Comparison of ENCODE assay signal across 8 mouse cellular contexts in genomic region chr11:102393719-102394420, GRCm38 (mm10). TPM values are rescaled to one million over a fixed set of nuclear protein-coding genes. Genes with fewer than 3 reads are reported as not detected.
DNase-seq lines count a peak whose midpoint lies in the region; ATAC-seq and TF ChIP-seq lines count a peak whose summit lies in the region.

No protein-coding gene starts in this region.

- H3K4me1 ChIP-seq in embryonic facial prominence, embryonic 14.5 days (ENCODE audit: control insufficient read depth, insufficient read depth, low read length), result peaks cover 11% of the 10 kb centered on the region
- peaks cover 23% of the 10 kb centered on the region for H3K4me1 ChIP-seq in midbrain, postnatal 0 days (ENCODE audit: insufficient read depth, low read length)

- intact Hi-C loops in left cerebral cortex, adult 2 months (cut with DNase I), result loop anchor here (1.0 to 2.0 kb wide), 3 partner anchors 15 to 74 kb away; no protein-coding TSS in a partner anchor

- ATAC-seq in embryonic facial prominence, embryonic 14.5 days (ENCODE audit: low read depth), result peak; percentile 14; the same call in 1 of the 2 replicates
- peak; percentile 79 for ATAC-seq in midbrain, postnatal 0 days (ENCODE audit: low FRiP score)

- no peak for TF ChIP-seq CTCF in left cerebral cortex, adult 2 months (IDR thresholded peaks at IDR 0.05)
- TF ChIP-seq CTCF in midbrain, postnatal 0 days (IDR thresholded peaks at IDR 0.05), result no peak

- peak in 1 of 2 experiments; percentile 51 for DNase-seq in left cerebral cortex, adult 2 months (ENCODE audit: extremely low spot score in 1 of 2, low spot score in 2 of 2)
- DNase-seq in left cerebral cortex, adult 11 months (ENCODE audit: low spot score), result no peak
- DNase-seq in brain, adult 2 months (ENCODE audit: low read depth, low spot score), result peak; percentile 88
- no peak for DNase-seq in embryonic facial prominence, embryonic 14.5 days (ENCODE audit: low spot score)
- DNase-seq in layer of hippocampus, adult 8-10 months (ENCODE audit: low spot score in 2 of 2), result peak; percentile 41 to 48
- DNase-seq in midbrain, postnatal 0 days (ENCODE audit: low spot score), result peak; percentile 85
- no peak for DNase-seq in ovary, postnatal 36 days (ENCODE audit: low spot score)
- no peak for DNase-seq in adipocyte (ENCODE audit: low spot score)

- H3K4me3 ChIP-seq in left cerebral cortex, adult 2 months, result peak overlapping the region; percentile 88
- H3K4me3 ChIP-seq in embryonic facial prominence, embryonic 14.5 days (ENCODE audit: low read depth, low read length), result peak overlapping the region; percentile 44
- peak overlapping the region; percentile 84 for H3K4me3 ChIP-seq in midbrain, postnatal 0 days (ENCODE audit: low read depth, low read length)

- H3K27me3 ChIP-seq in embryonic facial prominence, embryonic 14.5 days (replicated peaks; ENCODE audit: control insufficient read depth, insufficient read depth, low read length), result peaks cover 19% of the 10 kb centered on the region
- H3K27me3 ChIP-seq in midbrain, postnatal 0 days (ENCODE audit: insufficient read depth, low read length), result no peaks in the 10 kb centered on the region

- peak overlapping the region; percentile 82 for H3K4me2 ChIP-seq in embryonic facial prominence, embryonic 14.5 days (ENCODE audit: low read depth, low read length)
- H3K4me2 ChIP-seq in midbrain, postnatal 0 days (ENCODE audit: low read depth, low read length, poor library complexity, severe bottlenecking), result peak overlapping the region; percentile 96

- WGBS in embryonic facial prominence, embryonic 14.5 days, result 10% methylated on average over 17 of the region's 17 CpGs
- 5% methylated on average over 17 of the region's 17 CpGs for WGBS in midbrain, postnatal 0 days

- H3K36me3 ChIP-seq in embryonic facial prominence, embryonic 14.5 days (ENCODE audit: control insufficient read depth, insufficient read depth, low read length), result no peaks in the 10 kb centered on the region
- peaks cover 5% of the 10 kb centered on the region for H3K36me3 ChIP-seq in midbrain, postnatal 0 days (ENCODE audit: insufficient read depth, low read length)

- peak overlapping the region; percentile 98 for H3K27ac ChIP-seq in left cerebral cortex, adult 2 months
- H3K27ac ChIP-seq in embryonic facial prominence, embryonic 14.5 days (replicated peaks; ENCODE audit: low read depth, low read length), result 0 out of 2 replicates have a peak overlapping the region, but pooled peaks have one; percentile 24
- H3K27ac ChIP-seq in midbrain, postnatal 0 days (ENCODE audit: low read depth, low read length), result peak overlapping the region; percentile 98

- H3K9me3 ChIP-seq in embryonic facial prominence, embryonic 14.5 days (ENCODE audit: control insufficient read depth, low read length), result no peaks in the 10 kb centered on the region
- no peaks in the 10 kb centered on the region for H3K9me3 ChIP-seq in midbrain, postnatal 0 days (ENCODE audit: low read length)

- peak overlapping the region; percentile 53 for H3K9ac ChIP-seq in embryonic facial prominence, embryonic 14.5 days (ENCODE audit: low read depth, low read length)
- peak overlapping the region; percentile 95 for H3K9ac ChIP-seq in midbrain, postnatal 0 days (replicated peaks; ENCODE audit: low read length, poor library complexity, severe bottlenecking)

RNA-seq across cellular contexts. Expression of gene Rundc3a, which starts 0.7 kb away (rescaled TPM):
- total RNA-seq in left cerebral cortex, adult 2 months (2021), result 100 to 1,000 TPM; 505 to 522 TPM
- polyA plus RNA-seq in embryonic facial prominence, embryonic 14.5 days (2014; fragmentation: Nextera tagmentation; extraction: Ambion mirVana), result 7.1 and 7.8 TPM in 2 replicates
- 100 to 1,000 TPM; 420 to 453 (median 428) TPM for total RNA-seq in layer of hippocampus, adult 8-10 months (2022)
- 379 and 397 TPM in 2 replicates for total RNA-seq in midbrain, postnatal 0 days (2014; rRNA removed)
- 127 and 133 TPM in 2 replicates for polyA plus RNA-seq in midbrain, postnatal 0 days (2015; fragmentation: Nextera tagmentation; extraction: Ambion mirVana)

RNA-seq across cellular contexts. Expression of gene Slc25a39, which starts 13.9 kb away (rescaled TPM):
- 10 to 100 TPM; 65.7 to 68.6 TPM for total RNA-seq in left cerebral cortex, adult 2 months (2021)
- 190 and 194 TPM in 2 replicates for polyA plus RNA-seq in embryonic facial prominence, embryonic 14.5 days (2014; fragmentation: Nextera tagmentation; extraction: Ambion mirVana)
- total RNA-seq in layer of hippocampus, adult 8-10 months (2022), result 10 to 100 TPM; 62.0 to 72.4 (median 64.6) TPM
- 139 and 176 TPM in 2 replicates for total RNA-seq in midbrain, postnatal 0 days (2014; rRNA removed)
- polyA plus RNA-seq in midbrain, postnatal 0 days (2015; fragmentation: Nextera tagmentation; extraction: Ambion mirVana), result 132 and 148 TPM in 2 replicates

RNA-seq across cellular contexts. Expression of gene Slc4a1, which starts 27.9 kb away (rescaled TPM):
- total RNA-seq in left cerebral cortex, adult 2 months (2021), result under 1 TPM; 0.16 to 0.43 TPM
- polyA plus RNA-seq in embryonic facial prominence, embryonic 14.5 days (2014; fragmentation: Nextera tagmentation; extraction: Ambion mirVana), result 6.0 and 6.8 TPM in 2 replicates
- under 1 TPM in 2 of 4 experiments, not detected in 2; 0.10 to 0.11 TPM for total RNA-seq in layer of hippocampus, adult 8-10 months (2022)
- 0.33 and 1.1 TPM in 2 replicates for total RNA-seq in midbrain, postnatal 0 days (2014; rRNA removed)
- polyA plus RNA-seq in midbrain, postnatal 0 days (2015; fragmentation: Nextera tagmentation; extraction: Ambion mirVana), result 0.27 and 0.42 TPM in 2 replicates

RNA-seq across cellular contexts. Expression of gene Grn, which starts 36.2 kb away (rescaled TPM):
- total RNA-seq in left cerebral cortex, adult 2 months (2021), result 10 to 100 TPM; 58.1 to 66.2 TPM
- 121 and 129 TPM in 2 replicates for polyA plus RNA-seq in embryonic facial prominence, embryonic 14.5 days (2014; fragmentation: Nextera tagmentation; extraction: Ambion mirVana)
- total RNA-seq in layer of hippocampus, adult 8-10 months (2022), result 100 to 1,000 TPM in 2 of 4 experiments, 10 to 100 TPM in 2; 61.9 to 191 (median 114) TPM
- total RNA-seq in midbrain, postnatal 0 days (2014; rRNA removed), result 74.2 and 78.0 TPM in 2 replicates
- polyA plus RNA-seq in midbrain, postnatal 0 days (2015; fragmentation: Nextera tagmentation; extraction: Ambion mirVana), result 90.4 and 91.7 TPM in 2 replicates

RNA-seq across cellular contexts. Expression of gene Fam171a2, which starts 53.6 kb away (rescaled TPM):
- total RNA-seq in left cerebral cortex, adult 2 months (2021), result 100 to 1,000 TPM; 117 to 123 TPM
- 6.8 and 10.7 TPM in 2 replicates for polyA plus RNA-seq in embryonic facial prominence, embryonic 14.5 days (2014; fragmentation: Nextera tagmentation; extraction: Ambion mirVana)
- total RNA-seq in layer of hippocampus, adult 8-10 months (2022), result 10 to 100 TPM; 77.6 to 94.7 (median 85.7) TPM
- 584 and 605 TPM in 2 replicates for total RNA-seq in midbrain, postnatal 0 days (2014; rRNA removed)
- 22.5 and 25.4 TPM in 2 replicates for polyA plus RNA-seq in midbrain, postnatal 0 days (2015; fragmentation: Nextera tagmentation; extraction: Ambion mirVana)

Comparison
In these comparisons a context has a peak if more than half of its experiments do, and no peak if none do; other contexts are left out.
1. DNase-seq: peak in brain, adult 2 months (single experiment), layer of hippocampus, adult 8-10 months (2 of 2) and midbrain, postnatal 0 days (single experiment); none in left cerebral cortex, adult 11 months (single experiment), embryonic facial prominence, embryonic 14.5 days (single experiment), ovary, postnatal 36 days (single experiment) and adipocyte (single experiment).
2. H3K27ac ChIP-seq: peak in every context shown above with its lines; median percentile 98 in left cerebral cortex, adult 2 months; 98 in midbrain, postnatal 0 days; 24 in embryonic facial prominence, embryonic 14.5 days.
3. Peak in every context shown above with its lines, with median percentiles within 50 percentile points of each other: H3K4me3 ChIP-seq.